Mouse (Mus musculus): ENCODE data around the gene Snrnp27. TPM values are rescaled to one million over a fixed set of nuclear protein-coding genes. Genes with fewer than 3 reads are reported as not detected.
A peak's percentile ranks its signal among the peaks of the same experiment; 100 is the strongest.

Snrnp27 gene
- total and polyA plus RNA-seq, 2 experiments from 2014 or later, result 10.3 to 86.6 TPM

- H3K9me3 ChIP-seq (replicated peaks; ENCODE audit: control insufficient read depth, low read length), result no peaks in the 10 kb centered on the region
- 0% methylated on average over 49 of the region's 76 CpGs for WGBS
- no peaks in the 10 kb centered on the region for H3K27me3 ChIP-seq (ENCODE audit: control insufficient read depth, insufficient read depth, low read length)
- no peak for TF ChIP-seq EP300 (IDR thresholded peaks at IDR 0.05; ENCODE audit: low read depth)
- no peak for TF ChIP-seq CTCF (IDR thresholded peaks at IDR 0.05; ENCODE audit: low read depth)
- DNase-seq (ENCODE audit: low spot score) (no peak), ATAC-seq (ENCODE audit: insufficient read depth, low read depth) (peak; percentile 1; the same call in 1 of the 2 replicates)
- H3K4me3 ChIP-seq (ENCODE audit: low read depth, low read length), result peak within 1 kb of the TSS; percentile 89
- peak within 1 kb of the TSS; percentile 90 for H3K9ac ChIP-seq (replicated peaks; ENCODE audit: low read depth, low read length)
- peak within 1 kb of the TSS; percentile 95 for H3K4me2 ChIP-seq (ENCODE audit: low read depth, low read length)
- peak within 1 kb of the TSS; percentile 79 for H3K27ac ChIP-seq (ENCODE audit: low read depth)
- 0 out of 2 replicates have a peak, but pooled peaks cover 9% of the 10 kb centered on the region for H3K4me1 ChIP-seq (ENCODE audit: control insufficient read depth, insufficient read depth)
- H3K36me3 ChIP-seq (replicated peaks; ENCODE audit: control insufficient read depth, insufficient read depth, low read length), result peaks cover 32% of the 10 kb centered on the region
Measured at GRCm38 (mm10) chr6:86668580-86669239, 15.6 kb downstream of the Snrnp27 start, which contains the start of gene Mxd1. Gene Mxd1 (minus strand): TSS chr6:86669161.

- H3K9ac ChIP-seq (replicated peaks; ENCODE audit: low read depth, low read length), result no peak overlapping the region
- ATAC-seq (ENCODE audit: insufficient read depth, low read depth) (no peak), DNase-seq (ENCODE audit: low spot score) (no peak)
- 92% methylated on average over 10 of the region's 10 CpGs for WGBS
- H3K9me3 ChIP-seq (replicated peaks; ENCODE audit: control insufficient read depth, low read length), result no peaks in the 10 kb centered on the region
- no peak overlapping the region for H3K27ac ChIP-seq (ENCODE audit: low read depth)
- no peak overlapping the region for H3K4me2 ChIP-seq (ENCODE audit: low read depth, low read length)
- no peaks in the 10 kb centered on the region for H3K27me3 ChIP-seq (ENCODE audit: control insufficient read depth, insufficient read depth, low read length)
- TF ChIP-seq CTCF (IDR thresholded peaks at IDR 0.05; ENCODE audit: low read depth) (no peak), EP300 (IDR thresholded peaks at IDR 0.05; ENCODE audit: low read depth) (no peak)
- H3K4me1 ChIP-seq (ENCODE audit: control insufficient read depth, insufficient read depth), result 0 out of 2 replicates have a peak, but pooled peaks cover 9% of the 10 kb centered on the region
- no peak overlapping the region for H3K4me3 ChIP-seq (ENCODE audit: low read depth, low read length)
- peaks cover 28% of the 10 kb centered on the region for H3K36me3 ChIP-seq (replicated peaks; ENCODE audit: control insufficient read depth, insufficient read depth, low read length)
Measured at GRCm38 (mm10) chr6:86667061-86667460, 17.3 kb downstream of the Snrnp27 start.

GRCm38 (mm10) chr6:86665560-86666307, 18.6 kb downstream of the Snrnp27 start:
- H3K4me3 ChIP-seq (ENCODE audit: low read depth, low read length), result no peak overlapping the region

DNA sequence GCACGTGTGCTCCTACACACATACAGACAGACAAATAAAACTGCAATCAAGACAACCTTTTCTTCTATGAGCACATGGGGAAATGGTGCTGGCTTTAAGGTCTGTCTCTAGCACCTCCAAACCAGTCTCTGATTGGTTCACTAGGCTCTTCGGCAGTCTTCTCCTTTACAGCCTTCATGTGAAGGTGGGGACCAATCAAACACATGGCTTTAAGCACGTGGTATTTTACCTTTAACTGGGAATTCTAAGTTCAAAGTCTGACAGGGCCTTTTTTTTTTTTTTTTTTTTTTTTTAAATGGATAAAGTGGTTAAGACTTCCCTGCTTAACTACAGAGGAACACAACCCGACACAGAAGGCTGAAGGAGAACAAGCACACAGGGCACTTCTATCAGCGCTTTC, 19.2 kb downstream of the Snrnp27 start:
- ATAC-seq (ENCODE audit: insufficient read depth, low read depth), result no peak
- H3K27me3 ChIP-seq (ENCODE audit: control insufficient read depth, insufficient read depth, low read length), result no peaks in the 10 kb centered on the region
- no peaks in the 10 kb centered on the region for H3K9me3 ChIP-seq (replicated peaks; ENCODE audit: control insufficient read depth, low read length)
- 84% methylated on average over 5 of the region's 5 CpGs for WGBS
- peaks cover 32% of the 10 kb centered on the region for H3K36me3 ChIP-seq (replicated peaks; ENCODE audit: control insufficient read depth, insufficient read depth, low read length)
- no peak for TF ChIP-seq EP300 (IDR thresholded peaks at IDR 0.05; ENCODE audit: low read depth)
- no peak for TF ChIP-seq CTCF (IDR thresholded peaks at IDR 0.05; ENCODE audit: low read depth)
- no peak overlapping the region for H3K27ac ChIP-seq (ENCODE audit: low read depth)
- no peak overlapping the region for H3K4me2 ChIP-seq (ENCODE audit: low read depth, low read length)
- DNase-seq (ENCODE audit: low spot score), result no peak
- H3K4me3 ChIP-seq (ENCODE audit: low read depth, low read length), result no peak overlapping the region
- no peak overlapping the region for H3K9ac ChIP-seq (replicated peaks; ENCODE audit: low read depth, low read length)
- H3K4me1 ChIP-seq (ENCODE audit: control insufficient read depth, insufficient read depth), result 0 out of 2 replicates have a peak, but pooled peaks cover 9% of the 10 kb centered on the region

More at GRCm38 (mm10) chr6:86665560-86666307, 18.6 kb downstream of the Snrnp27 start:
- Histone ChIP-seq H3K27ac (ENCODE audit: low read depth) (no peak overlapping the region), H3K27me3 (ENCODE audit: control insufficient read depth, insufficient read depth, low read length) (no peaks in the 10 kb centered on the region), H3K9ac (replicated peaks; ENCODE audit: low read depth, low read length) (no peak overlapping the region), H3K9me3 (replicated peaks; ENCODE audit: control insufficient read depth, low read length) (no peaks in the 10 kb centered on the region), H3K36me3 (replicated peaks; ENCODE audit: control insufficient read depth, insufficient read depth, low read length) (peaks cover 32% of the 10 kb centered on the region), H3K4me1 (ENCODE audit: control insufficient read depth, insufficient read depth) (0 out of 2 replicates have a peak, but pooled peaks cover 9% of the 10 kb centered on the region), H3K4me2 (ENCODE audit: low read depth, low read length) (no peak overlapping the region)
- ATAC-seq (ENCODE audit: insufficient read depth, low read depth), result no peak
- DNase-seq (ENCODE audit: low spot score), result no peak
- TF ChIP-seq EP300 (IDR thresholded peaks at IDR 0.05; ENCODE audit: low read depth) (no peak), CTCF (IDR thresholded peaks at IDR 0.05; ENCODE audit: low read depth) (no peak)
- WGBS, result 81% methylated on average over 17 of the region's 17 CpGs

GRCm38 (mm10) chr6:86660161-86660877, 24.0 kb downstream of the Snrnp27 start:
- H3K36me3 ChIP-seq (replicated peaks; ENCODE audit: control insufficient read depth, insufficient read depth, low read length), result peaks cover 44% of the 10 kb centered on the region
- 60% methylated on average over 9 of the region's 9 CpGs for WGBS
- ATAC-seq (ENCODE audit: insufficient read depth, low read depth), result no peak
- H3K9ac ChIP-seq (replicated peaks; ENCODE audit: low read depth, low read length), result no peak overlapping the region
- H3K4me2 ChIP-seq (ENCODE audit: low read depth, low read length), result no peak overlapping the region
- TF ChIP-seq CTCF (IDR thresholded peaks at IDR 0.05; ENCODE audit: low read depth), result no peak
- no peak for TF ChIP-seq EP300 (IDR thresholded peaks at IDR 0.05; ENCODE audit: low read depth)
- H3K27me3 ChIP-seq (ENCODE audit: control insufficient read depth, insufficient read depth, low read length), result no peaks in the 10 kb centered on the region
- no peaks in the 10 kb centered on the region for H3K9me3 ChIP-seq (replicated peaks; ENCODE audit: control insufficient read depth, low read length)
- H3K27ac ChIP-seq (ENCODE audit: low read depth), result no peak overlapping the region
- DNase-seq (ENCODE audit: low spot score), result no peak
- H3K4me3 ChIP-seq (ENCODE audit: low read depth, low read length), result no peak overlapping the region
- H3K4me1 ChIP-seq (ENCODE audit: control insufficient read depth, insufficient read depth), result no peaks in the 10 kb centered on the region

Data from heart, postnatal 0 days (tissue).